Mouse (Mus musculus): ENCODE measurements at regions not wholly inside any gene's neighbourhood (a gene's known extent, or its start where the extent isn't known, plus 50 kb on each side); places are given as distances from the start of the nearest gene placed in this dataset.

GRCm38 (mm10) chr15:62476452-62476851 lies 1368.5 kb downstream of the Gsdmc2 start:
- no peak overlapping the region for H3K9ac ChIP-seq (ENCODE audit: low read depth, low read length)
- H3K27me3 ChIP-seq (ENCODE audit: insufficient read depth, low read length): no peaks in the 10 kb centered on the region
- DNase-seq (ENCODE audit: low spot score) (no peak), ATAC-seq (replicated peaks; ENCODE audit: low FRiP score, low read depth) (no peak)
- H3K4me2 ChIP-seq (ENCODE audit: low read length): no peak overlapping the region
- no peak overlapping the region for H3K27ac ChIP-seq
- 87% methylated on average over 4 of the region's 4 CpGs for WGBS
- no peaks in the 10 kb centered on the region for H3K9me3 ChIP-seq (replicated peaks; ENCODE audit: low read length)
- H3K4me3 ChIP-seq (replicated peaks; ENCODE audit: low read depth, low read length): no peak overlapping the region
- no peak for TF ChIP-seq CTCF (IDR thresholded peaks at IDR 0.05; ENCODE audit: low read depth)
- H3K36me3 ChIP-seq (ENCODE audit: insufficient read depth, low read length): no peaks in the 10 kb centered on the region
- no peaks in the 10 kb centered on the region for H3K4me1 ChIP-seq (replicated peaks; ENCODE audit: insufficient read depth, low read length)

GRCm38 (mm10) chr15:62470683-62471331 lies 1374.2 kb downstream of the Gsdmc2 start:
- 54% methylated on average over 7 of the region's 7 CpGs for WGBS
- Histone ChIP-seq H3K4me3 (replicated peaks; ENCODE audit: low read depth, low read length) (no peak overlapping the region), H3K4me2 (ENCODE audit: low read length) (no peak overlapping the region), H3K36me3 (ENCODE audit: insufficient read depth, low read length) (no peaks in the 10 kb centered on the region), H3K27me3 (ENCODE audit: insufficient read depth, low read length) (no peaks in the 10 kb centered on the region), H3K4me1 (replicated peaks; ENCODE audit: insufficient read depth, low read length) (no peaks in the 10 kb centered on the region), H3K9me3 (replicated peaks; ENCODE audit: low read length) (no peaks in the 10 kb centered on the region), H3K9ac (ENCODE audit: low read depth, low read length) (no peak overlapping the region), H3K27ac (no peak overlapping the region)
- no peak for TF ChIP-seq CTCF (IDR thresholded peaks at IDR 0.05; ENCODE audit: low read depth)
- DNase-seq (ENCODE audit: low spot score) (no peak), ATAC-seq (replicated peaks; ENCODE audit: low FRiP score, low read depth) (no peak)

DNA sequence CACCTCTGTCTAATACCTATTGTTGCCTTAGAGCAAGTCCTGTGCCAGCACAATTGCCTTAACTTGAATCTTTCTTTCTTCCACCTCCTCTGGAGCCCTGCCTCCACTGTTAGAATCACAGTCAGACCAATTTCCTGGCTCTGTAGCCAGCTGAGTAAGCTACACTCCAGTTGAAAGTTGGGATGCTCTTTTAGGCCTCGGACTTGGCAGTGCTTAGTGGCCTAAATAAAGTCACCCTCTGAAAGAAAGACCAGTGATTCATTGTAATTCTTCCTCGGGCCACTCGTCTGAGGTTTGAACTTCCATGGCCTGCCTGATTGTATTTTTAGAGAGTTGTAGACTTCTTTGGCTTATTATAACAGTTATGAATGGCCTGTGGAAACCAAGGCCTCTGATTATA lies 1376.9 kb downstream of the Gsdmc2 start:
- Histone ChIP-seq H3K27ac (no peak overlapping the region), H3K9me3 (replicated peaks; ENCODE audit: low read length) (no peaks in the 10 kb centered on the region), H3K27me3 (ENCODE audit: insufficient read depth, low read length) (no peaks in the 10 kb centered on the region), H3K9ac (ENCODE audit: low read depth, low read length) (no peak overlapping the region), H3K4me3 (replicated peaks; ENCODE audit: low read depth, low read length) (no peak overlapping the region), H3K36me3 (ENCODE audit: insufficient read depth, low read length) (no peaks in the 10 kb centered on the region), H3K4me2 (ENCODE audit: low read length) (no peak overlapping the region), H3K4me1 (replicated peaks; ENCODE audit: insufficient read depth, low read length) (no peaks in the 10 kb centered on the region)
- ATAC-seq (replicated peaks; ENCODE audit: low FRiP score, low read depth) (no peak), DNase-seq (ENCODE audit: low spot score) (no peak)
- TF ChIP-seq CTCF (IDR thresholded peaks at IDR 0.05; ENCODE audit: low read depth): no peak
- WGBS: 49% methylated on average over 3 of the region's 3 CpGs

- H3K9ac ChIP-seq (ENCODE audit: low read depth, low read length): no peak overlapping the region
- DNase-seq (ENCODE audit: low spot score): no peak
- H3K4me1 ChIP-seq (replicated peaks; ENCODE audit: insufficient read depth, low read length): no peaks in the 10 kb centered on the region
- no peaks in the 10 kb centered on the region for H3K27me3 ChIP-seq (ENCODE audit: insufficient read depth, low read length)
- no peak for TF ChIP-seq CTCF (IDR thresholded peaks at IDR 0.05; ENCODE audit: low read depth)
- no peak for ATAC-seq (replicated peaks; ENCODE audit: low FRiP score, low read depth)
- no peak overlapping the region for H3K4me3 ChIP-seq (replicated peaks; ENCODE audit: low read depth, low read length)
- no peak overlapping the region for H3K27ac ChIP-seq
- no peaks in the 10 kb centered on the region for H3K36me3 ChIP-seq (ENCODE audit: insufficient read depth, low read length)
- no peak overlapping the region for H3K4me2 ChIP-seq (ENCODE audit: low read length)
- H3K9me3 ChIP-seq (replicated peaks; ENCODE audit: low read length): no peaks in the 10 kb centered on the region
These were observed 1378.1 kb downstream of the Gsdmc2 start for GRCm38 (mm10) chr15:62466856-62467255.

DNA sequence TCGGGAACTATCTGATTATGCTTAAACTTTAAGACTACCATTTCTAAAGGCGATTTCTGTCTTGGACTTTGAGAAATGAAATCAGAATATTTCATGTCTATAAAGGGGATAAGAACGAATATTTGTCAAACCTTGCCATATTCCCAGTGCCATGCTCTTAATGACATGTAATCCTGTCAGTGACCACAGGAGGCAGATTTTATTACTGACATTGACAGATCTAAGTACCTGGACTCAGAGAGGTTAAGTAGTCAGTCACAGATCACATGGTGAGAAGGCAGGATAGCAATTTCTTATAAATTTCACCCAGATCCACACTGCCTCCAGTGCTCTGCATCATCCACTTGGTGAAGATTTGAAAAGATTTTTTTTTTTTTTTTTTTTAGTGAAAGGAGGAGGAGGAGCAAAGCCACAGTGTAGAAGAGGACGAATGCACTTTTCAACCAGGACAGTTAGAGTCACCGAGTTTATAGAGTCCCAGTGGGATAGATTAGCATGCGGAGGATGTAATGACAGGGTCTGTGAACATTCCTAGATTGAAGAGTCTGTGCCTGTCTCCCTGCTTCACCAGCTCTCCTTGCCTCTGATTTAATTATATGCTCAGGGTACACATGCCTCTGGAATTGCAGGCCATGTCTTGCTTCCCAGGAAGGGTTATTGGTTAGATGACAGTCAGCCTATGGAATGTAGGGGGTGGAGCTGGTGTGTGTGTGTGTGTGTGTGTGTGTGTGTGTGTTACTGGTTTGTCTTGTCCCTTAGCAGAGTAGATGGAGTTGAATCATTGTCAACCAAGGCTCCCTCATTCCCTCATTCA lies 1379.7 kb downstream of the Gsdmc2 start:
- no peak overlapping the region for H3K27ac ChIP-seq
- no peaks in the 10 kb centered on the region for H3K4me1 ChIP-seq (replicated peaks; ENCODE audit: insufficient read depth, low read length)
- TF ChIP-seq CTCF (IDR thresholded peaks at IDR 0.05; ENCODE audit: low read depth): peak; percentile 25; the same call in 1 of the 2 replicates
- WGBS: 74% methylated on average over 6 of the region's 6 CpGs
- no peak overlapping the region for H3K9ac ChIP-seq (ENCODE audit: low read depth, low read length)
- H3K4me2 ChIP-seq (ENCODE audit: low read length): no peak overlapping the region
- no peak for DNase-seq (ENCODE audit: low spot score)
- H3K9me3 ChIP-seq (replicated peaks; ENCODE audit: low read length): no peaks in the 10 kb centered on the region
- H3K36me3 ChIP-seq (ENCODE audit: insufficient read depth, low read length): no peaks in the 10 kb centered on the region
- ATAC-seq (replicated peaks; ENCODE audit: low FRiP score, low read depth): peak; percentile 75
- no peaks in the 10 kb centered on the region for H3K27me3 ChIP-seq (ENCODE audit: insufficient read depth, low read length)
- no peak overlapping the region for H3K4me3 ChIP-seq (replicated peaks; ENCODE audit: low read depth, low read length)

DNA sequence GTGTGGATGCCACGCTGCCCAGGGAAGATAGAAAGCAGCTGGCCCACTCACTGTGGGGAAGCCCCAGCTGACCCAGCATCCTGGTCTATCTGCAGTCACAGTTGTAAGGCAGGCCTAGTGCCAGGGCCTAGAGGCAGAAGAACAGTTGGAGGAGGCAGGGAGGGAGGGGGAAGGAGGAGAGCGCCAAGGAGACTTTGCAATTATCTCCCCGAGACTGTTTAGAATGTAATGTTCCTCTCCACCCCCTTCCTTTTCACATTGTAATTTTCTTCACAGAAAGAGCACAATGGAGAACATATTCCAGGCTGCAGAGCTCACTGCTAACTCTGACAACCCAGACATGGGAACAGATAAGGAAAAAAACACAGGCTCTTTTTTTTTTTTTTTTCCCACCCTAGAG lies 1382.3 kb downstream of the Gsdmc2 start:
- no peaks in the 10 kb centered on the region for H3K27me3 ChIP-seq (ENCODE audit: insufficient read depth, low read length)
- no peaks in the 10 kb centered on the region for H3K9me3 ChIP-seq (replicated peaks; ENCODE audit: low read length)
- H3K4me3 ChIP-seq (replicated peaks; ENCODE audit: low read depth, low read length): no peak overlapping the region
- no peak overlapping the region for H3K27ac ChIP-seq
- DNase-seq (ENCODE audit: low spot score) (no peak), ATAC-seq (replicated peaks; ENCODE audit: low FRiP score, low read depth) (no peak)
- no peak for TF ChIP-seq CTCF (IDR thresholded peaks at IDR 0.05; ENCODE audit: low read depth)
- WGBS: 53% methylated on average over 3 of the region's 3 CpGs
- H3K9ac ChIP-seq (ENCODE audit: low read depth, low read length): no peak overlapping the region
- no peak overlapping the region for H3K4me2 ChIP-seq (ENCODE audit: low read length)
- no peaks in the 10 kb centered on the region for H3K4me1 ChIP-seq (replicated peaks; ENCODE audit: insufficient read depth, low read length)
- H3K36me3 ChIP-seq (ENCODE audit: insufficient read depth, low read length): no peaks in the 10 kb centered on the region
